Mouse (Mus musculus) spleen, adult 2 months (tissue): ENCODE data around the gene Itga3.

ENCODE experiments used
- CTCF ChIP-seq: fragments of 200-500 bp; IDR thresholded peaks from 2 replicates; pipeline ENCODE4 v1.5.1; 2011; ENCODE audit warnings: mild to moderate bottlenecking, inconsistent platforms; ENCODE audit not compliant: insufficient read depth, insufficient read length, insufficient replicate concordance; ENCODE audit errors: extremely low read depth
- POLR2A ChIP-seq: fragments of 200-500 bp; IDR thresholded peaks from 2 replicates; pipeline ENCODE4 v1.6.1; 2011; ENCODE audit warnings: low read depth, low read length, inconsistent platforms

- TF ChIP-seq CTCF, result no peak
- TF ChIP-seq POLR2A, result no peak
Measured at GRCm38 (mm10) chr11:94996101-94996500, 80.5 kb downstream of the Itga3 start.
